ENCODE assay signal across 8 mouse cellular contexts in genomic region chr19:4099837-4100717, GRCm38 (mm10). TPM values are rescaled to one million over a fixed set of nuclear protein-coding genes. Genes with fewer than 3 reads are reported as not detected.
DNase-seq lines count a peak whose midpoint lies in the region; ATAC-seq lines count a peak whose summit lies in the region.

TSS of gene Pitpnm1 (plus strand) at chr19:4099998.

- no peaks in the 10 kb centered on the region for H3K9me3 ChIP-seq in heart, embryonic 16.5 days (replicated peaks; ENCODE audit: control insufficient read depth, low read length)
- H3K9me3 ChIP-seq in neural tube, embryonic 15.5 days (replicated peaks), result no peaks in the 10 kb centered on the region

- peak within 1 kb of the TSS; percentile 49 for H3K27ac ChIP-seq in heart, embryonic 16.5 days (ENCODE audit: low read length)
- H3K27ac ChIP-seq in neural tube, embryonic 15.5 days (replicated peaks), result peak within 1 kb of the TSS; percentile 72

- H3K4me2 ChIP-seq in heart, embryonic 16.5 days (ENCODE audit: low read depth, low read length), result peak within 1 kb of the TSS; percentile 92
- H3K4me2 ChIP-seq in neural tube, embryonic 15.5 days, result peak within 1 kb of the TSS; percentile 84

- H3K9ac ChIP-seq in heart, embryonic 16.5 days (ENCODE audit: low read length), result peak within 1 kb of the TSS; percentile 78
- H3K9ac ChIP-seq in neural tube, embryonic 15.5 days (replicated peaks), result peak within 1 kb of the TSS; percentile 75

- peak; percentile 34 for ATAC-seq in erythroblast, adult 5-6 weeks (replicated peaks; ENCODE audit: low FRiP score, poor library complexity, severe bottlenecking)
- peak; percentile 8; the same call in 1 of the 2 replicates for ATAC-seq in heart, embryonic 16.5 days (replicated peaks; ENCODE audit: extremely low read depth, insufficient read depth, low FRiP score)
- no peak for ATAC-seq in neural tube, embryonic 15.5 days (ENCODE audit: low FRiP score)

- H3K4me3 ChIP-seq in heart, embryonic 16.5 days (ENCODE audit: low read length), result peak within 1 kb of the TSS; percentile 71
- peak within 1 kb of the TSS; percentile 66 for H3K4me3 ChIP-seq in neural tube, embryonic 15.5 days (replicated peaks)

- peaks cover 20% of the 10 kb centered on the region; the same call in 1 of the 2 replicates for H3K27me3 ChIP-seq in heart, embryonic 16.5 days (ENCODE audit: control insufficient read depth, insufficient read depth, low read length)
- H3K27me3 ChIP-seq in neural tube, embryonic 15.5 days (replicated peaks), result no peaks in the 10 kb centered on the region

- peak; percentile 42 for DNase-seq in 416B (ENCODE audit: low read depth)
- DNase-seq in adrenal gland, postnatal 10 days, result peak; percentile 90
- peak; percentile 81 to 89 for DNase-seq in kidney, postnatal 25 days
- peak; percentile 87 to 88 for DNase-seq in lung, adult 18-20 months
- peak; percentile 87 for DNase-seq in thymus, postnatal 14 days

- H3K36me3 ChIP-seq in heart, embryonic 16.5 days (ENCODE audit: control insufficient read depth, insufficient read depth), result peaks cover 2% of the 10 kb centered on the region; the same call in 1 of the 2 replicates
- H3K36me3 ChIP-seq in neural tube, embryonic 15.5 days, result peaks cover 14% of the 10 kb centered on the region; the same call in 1 of the 2 replicates

- under 1% methylated on average over 52 of the region's 53 CpGs for WGBS in heart, embryonic 16.5 days
- under 1% methylated on average over 53 of the region's 53 CpGs for WGBS in neural tube, embryonic 15.5 days

- peaks cover 32% of the 10 kb centered on the region for H3K4me1 ChIP-seq in heart, embryonic 16.5 days (ENCODE audit: control insufficient read depth, insufficient read depth, low read length)
- peaks cover 70% of the 10 kb centered on the region for H3K4me1 ChIP-seq in neural tube, embryonic 15.5 days

RNA-seq across cellular contexts. Expression of gene Pitpnm1, which starts in this region (rescaled TPM):
- 10 to 100 TPM; 59.7 to 75.1 TPM for total RNA-seq in adrenal gland, postnatal 10 days (2021)
- total RNA-seq in erythroblast, adult 5-6 weeks (2015; ENCODE audit: low replicate concordance), result 20.1 and 32.7 TPM in 2 replicates
- total RNA-seq in erythroblast, adult 5-6 weeks (2017; ENCODE audit: low replicate concordance), result 17.0 and 19.7 TPM in 2 replicates
- polyA plus RNA-seq in heart, embryonic 16.5 days (2015; fragmentation: Nextera tagmentation; extraction: Ambion mirVana), result 27.7 and 29.4 TPM in 2 replicates
- polyA plus RNA-seq in neural tube, embryonic 15.5 days (2015; fragmentation: Nextera tagmentation; extraction: Ambion mirVana), result 72.1 and 80.9 TPM in 2 replicates
